Mouse (Mus musculus): ENCODE measurements around the gene Oxt. TPM values are rescaled to one million over a fixed set of nuclear protein-coding genes. Genes with fewer than 3 reads are reported as not detected.

Gene Oxt
- total and polyA plus RNA-seq, 2 experiments from 2014 or later, result 4.9 TPM; not detected in 1

DNA sequence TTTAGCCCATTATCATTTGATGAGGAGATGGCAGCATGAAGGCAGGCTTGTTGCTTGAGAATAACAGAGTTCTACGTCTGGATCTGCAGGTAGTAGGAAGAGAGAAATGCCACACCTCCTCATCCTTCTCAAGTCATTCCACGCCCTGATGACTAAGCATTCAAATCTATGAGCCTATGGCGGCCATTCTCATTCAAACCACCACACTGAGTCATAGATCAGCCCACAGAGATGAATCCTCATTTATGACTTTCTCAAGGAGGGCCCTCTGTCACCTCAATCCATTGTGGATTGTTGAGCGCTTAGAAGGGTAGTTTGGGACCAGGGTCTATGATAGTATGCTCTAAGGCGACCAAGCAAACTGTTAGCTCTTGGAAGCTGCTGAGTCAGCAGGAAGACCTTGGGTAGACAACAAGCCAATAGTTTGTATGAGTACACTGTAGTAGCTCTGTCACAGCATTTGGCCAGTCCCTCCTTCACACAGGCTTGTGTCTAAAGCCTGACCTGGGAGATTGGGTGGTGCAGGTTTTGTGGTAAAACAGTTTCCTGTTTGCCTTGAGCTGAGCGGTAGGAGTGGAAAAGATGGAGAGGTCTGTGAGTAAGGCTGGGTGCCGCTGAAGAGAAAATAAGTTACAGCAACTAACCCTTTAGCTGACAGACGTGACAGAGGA, 37.0 kb upstream of the Oxt start:
- H3K4me2 ChIP-seq (ENCODE audit: low read depth, low read length), result no peak overlapping the region
- DNase-seq (ENCODE audit: low spot score), result no peak
- H3K27ac ChIP-seq, result no peak overlapping the region
- no peak for ATAC-seq
- H3K27me3 ChIP-seq (ENCODE audit: insufficient read depth, low read length), result no peaks in the 10 kb centered on the region
- H3K9me3 ChIP-seq (ENCODE audit: low read length), result no peaks in the 10 kb centered on the region
- no peaks in the 10 kb centered on the region for H3K4me1 ChIP-seq (ENCODE audit: insufficient read depth, low read length)
- WGBS, result 92% methylated on average over 8 of the region's 8 CpGs
- H3K4me3 ChIP-seq (ENCODE audit: low read length), result no peak overlapping the region
- TF ChIP-seq CTCF (IDR thresholded peaks at IDR 0.05; ENCODE audit: low read depth), result no peak
- peaks cover 83% of the 10 kb centered on the region for H3K36me3 ChIP-seq (ENCODE audit: insufficient read depth, low read length)
- H3K9ac ChIP-seq (replicated peaks; ENCODE audit: low read length), result no peak overlapping the region

DNA sequence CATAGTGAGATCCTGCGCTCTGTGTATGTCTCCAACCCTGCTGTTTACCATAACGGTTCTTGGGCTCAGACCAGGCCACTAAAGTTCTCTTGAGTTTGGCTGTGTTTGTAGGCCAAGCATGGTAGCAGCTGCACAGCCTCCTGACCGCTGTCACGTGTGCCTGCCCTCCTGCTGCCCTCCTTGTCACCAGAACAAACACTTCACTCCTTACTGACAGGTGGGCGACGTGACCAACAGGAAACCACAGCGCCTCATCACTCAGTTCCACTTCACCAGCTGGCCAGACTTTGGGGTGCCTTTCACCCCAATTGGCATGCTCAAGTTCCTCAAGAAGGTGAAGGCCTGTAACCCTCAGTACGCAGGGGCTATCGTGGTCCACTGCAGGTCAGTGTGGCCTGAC, 35.7 kb upstream of the Oxt start:
- Histone ChIP-seq H3K27me3 (ENCODE audit: insufficient read depth, low read length) (no peaks in the 10 kb centered on the region), H3K9me3 (ENCODE audit: low read length) (no peaks in the 10 kb centered on the region), H3K4me3 (ENCODE audit: low read length) (no peak overlapping the region), H3K36me3 (ENCODE audit: insufficient read depth, low read length) (peaks cover 83% of the 10 kb centered on the region), H3K27ac (no peak overlapping the region), H3K4me2 (ENCODE audit: low read depth, low read length) (no peak overlapping the region), H3K4me1 (ENCODE audit: insufficient read depth, low read length) (no peaks in the 10 kb centered on the region), H3K9ac (replicated peaks; ENCODE audit: low read length) (no peak overlapping the region)
- no peak for DNase-seq (ENCODE audit: low spot score)
- no peak for ATAC-seq
- whole genome bisulfite sequencing, result 87% methylated on average over 9 of the region's 9 CpGs
- no peak for TF ChIP-seq CTCF (IDR thresholded peaks at IDR 0.05; ENCODE audit: low read depth)

DNA sequence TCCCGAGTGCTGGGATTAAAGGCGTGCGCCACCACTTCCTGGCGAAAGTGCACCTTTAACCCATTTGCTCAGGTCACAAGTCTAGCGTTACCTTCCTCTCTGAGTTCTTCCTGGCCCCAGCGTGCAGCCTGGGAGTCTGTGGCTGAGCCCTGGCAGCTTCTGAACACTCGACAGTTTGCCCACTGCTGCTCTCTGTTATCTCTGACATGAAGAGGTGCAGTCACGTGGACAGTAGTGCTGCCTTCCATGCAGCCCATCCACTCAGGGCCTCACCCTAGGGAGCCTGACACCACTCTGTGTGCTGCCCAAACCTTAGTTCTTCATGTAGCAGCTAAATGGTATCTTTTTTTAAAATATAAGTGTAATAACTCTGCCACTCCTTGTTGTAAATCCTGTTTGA, 29.0 kb upstream of the Oxt start:
- no peaks in the 10 kb centered on the region for H3K9me3 ChIP-seq (ENCODE audit: low read length)
- H3K27ac ChIP-seq, result no peak overlapping the region
- WGBS, result 91% methylated on average over 8 of the region's 8 CpGs
- no peak overlapping the region for H3K4me2 ChIP-seq (ENCODE audit: low read depth, low read length)
- H3K27me3 ChIP-seq (ENCODE audit: insufficient read depth, low read length), result no peaks in the 10 kb centered on the region
- H3K36me3 ChIP-seq (ENCODE audit: insufficient read depth, low read length), result peaks cover 82% of the 10 kb centered on the region
- ATAC-seq, result no peak
- TF ChIP-seq CTCF (IDR thresholded peaks at IDR 0.05; ENCODE audit: low read depth), result no peak
- H3K9ac ChIP-seq (replicated peaks; ENCODE audit: low read length), result no peak overlapping the region
- H3K4me3 ChIP-seq (ENCODE audit: low read length), result no peak overlapping the region
- DNase-seq (ENCODE audit: low spot score), result no peak
- H3K4me1 ChIP-seq (ENCODE audit: insufficient read depth, low read length), result no peaks in the 10 kb centered on the region

DNA sequence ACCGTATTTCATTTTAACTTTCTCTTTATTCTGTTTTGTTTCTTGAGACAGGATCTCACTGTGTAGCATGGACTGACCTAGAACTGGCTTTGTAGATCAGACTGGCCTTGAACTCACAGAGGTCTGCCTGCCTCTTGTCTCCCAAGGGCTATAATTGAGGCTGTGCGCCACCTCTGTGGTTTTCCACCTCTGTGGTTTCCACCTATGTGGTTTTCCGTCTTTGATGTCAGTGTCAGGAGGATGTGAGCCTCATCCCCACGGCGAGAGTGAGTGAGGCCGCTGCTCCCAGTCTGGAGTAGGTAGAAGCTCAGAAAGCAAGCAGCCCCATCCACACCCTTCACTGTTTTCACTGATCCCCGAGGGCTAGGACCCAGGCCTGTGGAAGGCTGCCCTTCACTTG, 21.1 kb upstream of the Oxt start:
- no peak overlapping the region for H3K9ac ChIP-seq (replicated peaks; ENCODE audit: low read length)
- no peaks in the 10 kb centered on the region for H3K9me3 ChIP-seq (ENCODE audit: low read length)
- peaks cover 49% of the 10 kb centered on the region for H3K36me3 ChIP-seq (ENCODE audit: insufficient read depth, low read length)
- no peaks in the 10 kb centered on the region for H3K27me3 ChIP-seq (ENCODE audit: insufficient read depth, low read length)
- no peak overlapping the region for H3K4me3 ChIP-seq (ENCODE audit: low read length)
- no peak overlapping the region for H3K27ac ChIP-seq
- 94% methylated on average over 7 of the region's 7 CpGs for WGBS
- H3K4me1 ChIP-seq (ENCODE audit: insufficient read depth, low read length), result no peaks in the 10 kb centered on the region
- no peak for TF ChIP-seq CTCF (IDR thresholded peaks at IDR 0.05; ENCODE audit: low read depth)
- ATAC-seq (no peak), DNase-seq (ENCODE audit: low spot score) (no peak)
- H3K4me2 ChIP-seq (ENCODE audit: low read depth, low read length), result no peak overlapping the region

DNA sequence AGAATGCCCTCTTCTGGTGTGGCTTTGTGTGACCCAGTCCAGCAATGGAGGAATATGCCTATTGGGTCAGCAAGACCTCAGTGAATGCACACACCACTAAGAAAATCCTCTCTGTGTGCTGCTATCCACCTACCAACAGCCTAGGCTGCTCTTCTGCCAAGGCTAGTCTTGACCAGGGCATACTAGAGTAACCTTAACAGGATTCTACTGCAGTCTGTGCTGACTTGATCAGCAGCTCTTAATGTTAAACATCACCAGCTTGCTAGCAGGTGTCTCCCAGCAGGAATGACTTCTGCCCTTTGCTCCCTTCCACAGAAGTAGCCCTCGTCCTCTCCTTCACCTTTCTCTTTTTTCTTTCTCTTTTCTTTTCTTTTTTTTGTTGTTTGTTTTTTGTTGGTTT, 19.7 kb upstream of the Oxt start:
- Histone ChIP-seq H3K9ac (replicated peaks; ENCODE audit: low read length) (no peak overlapping the region), H3K27ac (no peak overlapping the region), H3K27me3 (ENCODE audit: insufficient read depth, low read length) (no peaks in the 10 kb centered on the region), H3K9me3 (ENCODE audit: low read length) (no peaks in the 10 kb centered on the region), H3K36me3 (ENCODE audit: insufficient read depth, low read length) (peaks cover 44% of the 10 kb centered on the region), H3K4me2 (ENCODE audit: low read depth, low read length) (no peak overlapping the region), H3K4me3 (ENCODE audit: low read length) (no peak overlapping the region), H3K4me1 (ENCODE audit: insufficient read depth, low read length) (no peaks in the 10 kb centered on the region)
- 83% methylated on average over 1 of the region's 1 CpGs for WGBS
- no peak for TF ChIP-seq CTCF (IDR thresholded peaks at IDR 0.05; ENCODE audit: low read depth)
- DNase-seq (ENCODE audit: low spot score) (no peak), ATAC-seq (no peak)

DNA sequence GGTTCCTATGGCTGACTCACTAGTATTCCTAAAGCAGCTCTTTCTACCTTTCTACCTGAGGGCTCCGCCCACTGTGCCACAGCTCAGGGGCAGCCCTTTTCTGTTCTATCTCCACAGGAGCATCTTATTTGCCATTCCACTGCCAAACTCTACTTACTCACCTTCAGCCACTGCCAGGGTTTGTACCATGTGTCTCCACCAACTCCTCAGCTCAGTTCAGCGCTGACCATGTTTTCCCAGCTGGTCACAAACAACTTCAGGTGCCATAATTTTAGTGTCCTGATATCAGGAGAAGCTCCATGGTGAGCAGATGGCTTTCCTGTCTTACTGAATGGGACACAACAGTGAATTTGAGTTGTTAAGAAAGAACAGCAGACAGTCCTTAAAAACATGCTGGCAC, 18.5 kb upstream of the Oxt start:
- DNase-seq (ENCODE audit: low spot score), result no peak
- Histone ChIP-seq H3K4me3 (ENCODE audit: low read length) (no peak overlapping the region), H3K27me3 (ENCODE audit: insufficient read depth, low read length) (no peaks in the 10 kb centered on the region), H3K27ac (no peak overlapping the region), H3K36me3 (ENCODE audit: insufficient read depth, low read length) (peaks cover 32% of the 10 kb centered on the region), H3K4me1 (ENCODE audit: insufficient read depth, low read length) (no peaks in the 10 kb centered on the region), H3K9ac (replicated peaks; ENCODE audit: low read length) (no peak overlapping the region), H3K9me3 (ENCODE audit: low read length) (no peaks in the 10 kb centered on the region), H3K4me2 (ENCODE audit: low read depth, low read length) (no peak overlapping the region)
- 95% methylated on average over 2 of the region's 2 CpGs for WGBS
- no peak for TF ChIP-seq CTCF (IDR thresholded peaks at IDR 0.05; ENCODE audit: low read depth)
- no peak for ATAC-seq

DNA sequence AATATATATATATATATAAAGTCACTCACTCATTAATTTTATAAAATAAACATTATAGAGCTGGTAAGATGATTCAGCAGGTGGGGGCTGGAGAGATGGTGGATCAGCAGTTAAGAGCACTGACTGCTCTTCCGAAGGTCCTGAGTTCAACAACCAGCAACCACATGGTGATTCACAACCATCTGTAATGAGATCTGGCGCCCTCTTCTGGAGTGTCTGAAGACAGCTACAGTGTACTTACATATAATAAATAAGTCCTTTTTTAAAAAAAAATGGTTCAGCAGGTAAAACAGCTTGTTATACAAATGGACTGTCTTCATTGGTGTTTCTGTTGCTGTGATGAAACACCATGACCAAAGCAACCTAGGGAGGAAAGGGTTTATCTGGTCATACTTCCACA, 18.0 kb upstream of the Oxt start:
- no peaks in the 10 kb centered on the region for H3K9me3 ChIP-seq (ENCODE audit: low read length)
- no peaks in the 10 kb centered on the region for H3K4me1 ChIP-seq (ENCODE audit: insufficient read depth, low read length)
- H3K4me2 ChIP-seq (ENCODE audit: low read depth, low read length), result no peak overlapping the region
- H3K36me3 ChIP-seq (ENCODE audit: insufficient read depth, low read length), result peaks cover 28% of the 10 kb centered on the region
- no peak overlapping the region for H3K27ac ChIP-seq
- ATAC-seq, result no peak
- no peak for DNase-seq (ENCODE audit: low spot score)
- WGBS, result 63% methylated on average over 2 of the region's 2 CpGs
- H3K4me3 ChIP-seq (ENCODE audit: low read length), result no peak overlapping the region
- no peak overlapping the region for H3K9ac ChIP-seq (replicated peaks; ENCODE audit: low read length)
- no peaks in the 10 kb centered on the region for H3K27me3 ChIP-seq (ENCODE audit: insufficient read depth, low read length)
- TF ChIP-seq CTCF (IDR thresholded peaks at IDR 0.05; ENCODE audit: low read depth), result peak; percentile 35; the same call in 1 of the 2 replicates
